Mouse (Mus musculus): ENCODE measurements around the gene Helb. TPM values are rescaled to one million over a fixed set of nuclear protein-coding genes. Genes with fewer than 3 reads are reported as not detected.

Gene Helb
- polyA plus RNA-seq (2012; rRNA removed), result 5.5 and 6.0 TPM in 2 replicates

GRCm38 (mm10) chr10:120112507-120113396 is at the start of gene Helb:
TSS of gene Helb (minus strand) at chr10:120112987.

Other genes starting within 250 kb of the Helb start
- 68.9 and 79.0 TPM in 2 replicates for gene Tmbim4, start 88.6 kb upstream of the Helb start, polyA plus RNA-seq (2012; rRNA removed)
- 1.6 and 2.6 TPM in 2 replicates for gene Irak3, start 89.1 kb upstream of the Helb start, polyA plus RNA-seq (2012; rRNA removed)
- gene Llph, start 114.1 kb upstream of the Helb start, polyA plus RNA-seq (2012; rRNA removed), result 22.9 and 23.3 TPM in 2 replicates

Data from liver, embryonic 18 days (tissue).